Mouse (Mus musculus): ENCODE results near the gene Macrod2. TPM values are rescaled to one million over a fixed set of nuclear protein-coding genes. Genes with fewer than 3 reads are reported as not detected.

Gene Macrod2
- polyA plus RNA-seq, 1 experiment, result 2.3 TPM

DNA sequence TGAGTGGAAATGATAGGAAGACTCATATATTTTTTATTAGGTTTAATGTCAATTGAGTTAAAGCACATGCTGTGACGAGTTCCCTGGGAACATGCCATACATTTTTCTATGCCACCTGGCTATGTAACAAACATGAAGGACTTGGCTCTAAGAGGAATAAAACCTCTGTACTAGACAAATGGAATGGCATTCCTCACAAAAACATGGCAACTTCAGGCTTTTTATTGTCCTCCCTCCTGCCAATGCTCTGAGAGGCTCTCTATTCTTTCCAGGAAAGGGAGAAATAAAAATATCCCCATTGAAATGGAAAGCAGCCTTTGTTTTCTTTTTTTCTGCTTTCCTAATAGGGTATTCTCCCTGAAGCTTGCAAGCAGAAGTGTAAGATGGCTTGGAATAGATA is 1559.7 kb downstream of the Macrod2 start:
- DNase-seq (ENCODE audit: low read depth, low spot score), result no peak
- 59% methylated on average over 1 of the region's 1 CpGs for WGBS

DNA sequence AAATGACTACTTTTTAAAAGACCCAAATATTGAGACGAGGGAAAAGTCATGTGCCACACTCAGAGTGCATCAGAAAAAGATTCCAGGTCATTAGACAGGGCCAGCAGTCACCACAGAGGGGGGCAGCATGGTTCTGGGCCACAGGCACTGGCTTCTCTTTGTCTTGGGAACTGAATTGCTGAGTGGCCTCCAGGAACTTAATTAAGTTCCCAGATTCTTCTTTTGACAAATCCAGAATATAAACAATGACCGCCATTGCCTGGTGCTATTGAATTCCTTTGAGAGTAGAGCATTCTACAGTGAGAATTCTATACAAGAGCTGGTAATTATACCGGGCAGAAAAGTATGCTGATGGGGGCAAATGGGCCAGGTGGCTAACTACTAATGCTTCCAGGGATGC is 1560.1 kb downstream of the Macrod2 start:
- DNase-seq (ENCODE audit: low read depth, low spot score), result no peak
- WGBS, result 49% methylated on average over 3 of the region's 3 CpGs

DNA sequence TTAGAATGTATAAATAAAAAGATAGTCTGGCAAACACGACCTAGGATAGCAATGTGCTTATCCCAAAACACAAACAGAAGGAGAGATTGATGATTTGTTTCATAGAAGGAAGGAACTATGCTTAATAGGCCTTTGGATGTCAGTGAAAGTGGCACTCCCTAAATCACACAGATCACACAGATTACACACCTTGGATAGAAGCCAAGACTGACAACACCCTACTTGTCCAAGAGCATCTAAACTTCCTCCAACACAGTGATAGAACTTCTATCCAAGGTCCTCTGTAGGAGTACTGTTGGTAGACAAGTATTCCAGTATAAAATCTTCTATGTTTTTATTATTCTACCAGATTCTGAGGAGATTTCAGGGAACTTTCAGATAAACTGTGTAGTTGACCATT is 1567.8 kb downstream of the Macrod2 start:
- WGBS, result 17% methylated on average over 1 of the region's 1 CpGs

DNA sequence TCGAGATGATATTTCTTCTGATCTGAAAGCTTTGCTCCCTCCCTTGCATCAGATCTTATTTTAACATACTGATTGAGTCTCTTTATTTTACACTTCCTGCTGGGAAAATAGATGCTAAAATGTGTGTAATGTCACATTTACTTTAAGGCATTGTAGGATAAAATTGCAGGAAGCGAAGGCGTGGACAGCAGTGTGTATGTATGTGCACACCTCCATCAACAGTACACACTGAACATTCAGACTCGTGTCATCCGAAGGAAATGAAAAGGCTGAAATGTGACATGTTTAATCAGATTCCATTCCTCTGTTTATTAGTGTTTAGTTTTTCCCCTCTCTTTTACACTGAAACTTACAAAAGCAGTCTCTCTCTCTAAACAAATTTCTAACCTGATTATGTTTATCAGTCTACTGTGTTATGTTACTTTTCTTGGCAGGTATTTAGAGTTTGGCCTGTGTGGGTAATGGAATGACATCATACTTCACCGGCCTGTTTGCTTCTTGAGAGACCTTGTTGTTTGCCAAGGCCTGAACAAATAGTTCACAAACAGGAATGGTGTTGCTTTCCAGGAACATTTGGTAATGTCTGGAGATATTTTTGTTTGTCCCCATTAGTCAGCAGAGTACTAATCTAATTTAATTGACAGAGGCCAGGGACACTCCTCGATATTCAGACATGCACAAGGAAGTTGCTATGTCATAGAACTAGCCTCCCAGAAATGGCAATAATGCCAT is 1588.7 kb downstream of the Macrod2 start:
- WGBS, result 47% methylated on average over 7 of the region's 7 CpGs

More for the DNA sequence above, 1567.8 kb downstream of the Macrod2 start:
- DNase-seq (ENCODE audit: low read depth, low spot score), result no peak

DNA sequence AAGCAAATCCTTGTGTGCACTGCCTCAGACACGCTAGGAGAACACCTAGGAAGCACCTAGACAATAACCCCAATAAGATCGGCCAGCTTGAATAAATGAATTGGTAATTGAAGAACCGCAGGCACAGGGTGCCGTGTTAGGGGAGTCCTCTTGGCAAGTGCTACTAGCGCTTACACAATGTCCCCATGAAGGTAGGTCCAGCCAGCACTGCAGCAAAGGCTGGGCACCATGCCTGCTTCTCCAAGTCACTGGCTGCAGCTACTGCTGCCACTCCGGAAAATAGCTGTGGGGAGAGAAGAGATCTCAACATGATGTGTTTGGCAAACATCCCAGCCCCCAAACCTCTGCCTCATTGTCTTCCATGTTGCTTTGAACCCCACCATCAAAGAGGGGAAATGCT is 1603.8 kb downstream of the Macrod2 start:
- 72% methylated on average over 6 of the region's 6 CpGs for WGBS
- DNase-seq (ENCODE audit: low read depth, low spot score), result no peak

More for the DNA sequence above, 1588.7 kb downstream of the Macrod2 start:
- DNase-seq (ENCODE audit: low read depth, low spot score), result no peak

DNA sequence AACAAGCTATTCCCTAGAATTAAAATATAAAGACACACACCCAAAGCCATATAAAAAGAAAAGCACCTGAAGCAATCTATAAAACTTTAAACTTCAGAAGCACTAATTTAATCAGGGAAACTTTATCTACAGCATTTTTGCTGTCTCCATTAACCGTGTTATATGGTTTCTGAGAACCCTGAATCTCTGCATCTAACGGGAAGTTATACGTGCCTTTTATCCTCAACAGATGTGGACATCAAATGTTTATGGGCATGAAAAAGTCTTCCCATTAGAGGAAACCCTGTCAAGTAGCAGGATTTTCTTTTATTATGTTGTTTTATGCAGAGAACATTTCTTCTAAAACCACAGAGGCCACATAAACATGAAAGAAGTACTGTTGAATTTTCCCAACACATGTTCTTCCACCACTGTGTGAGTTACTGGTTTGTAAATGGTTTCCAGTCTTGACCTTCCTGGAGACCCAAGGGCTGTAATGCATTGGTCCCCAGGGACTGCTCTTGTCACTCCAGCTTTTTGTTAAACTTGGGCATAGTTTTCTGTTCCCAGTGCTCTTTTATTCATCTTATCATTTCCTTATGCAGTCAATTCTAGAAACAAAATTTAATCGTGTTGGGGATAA is 1629.5 kb downstream of the Macrod2 start:
- 50% methylated on average over 4 of the region's 4 CpGs for WGBS
- no peak for DNase-seq (ENCODE audit: low read depth, low spot score)

DNA sequence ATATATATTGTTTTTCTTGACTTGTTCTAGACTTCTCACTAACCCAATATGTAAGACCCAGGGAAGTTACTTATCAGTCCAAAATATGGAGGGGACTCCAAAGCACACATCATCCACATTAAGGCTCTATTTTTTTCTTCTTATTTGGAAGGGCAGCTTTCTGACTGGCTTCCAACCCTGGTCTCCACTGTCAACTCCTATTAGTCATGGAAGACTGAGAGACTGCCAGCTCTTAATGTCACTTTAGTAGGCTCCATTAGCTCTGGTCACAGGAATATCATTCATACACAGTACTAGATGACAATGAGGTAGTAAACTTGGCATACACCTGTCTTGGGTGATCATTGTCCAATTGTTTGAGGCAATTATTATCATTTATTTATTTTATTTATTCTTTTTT is 1631.6 kb downstream of the Macrod2 start:
- DNase-seq (ENCODE audit: low read depth, low spot score), result no peak

DNA sequence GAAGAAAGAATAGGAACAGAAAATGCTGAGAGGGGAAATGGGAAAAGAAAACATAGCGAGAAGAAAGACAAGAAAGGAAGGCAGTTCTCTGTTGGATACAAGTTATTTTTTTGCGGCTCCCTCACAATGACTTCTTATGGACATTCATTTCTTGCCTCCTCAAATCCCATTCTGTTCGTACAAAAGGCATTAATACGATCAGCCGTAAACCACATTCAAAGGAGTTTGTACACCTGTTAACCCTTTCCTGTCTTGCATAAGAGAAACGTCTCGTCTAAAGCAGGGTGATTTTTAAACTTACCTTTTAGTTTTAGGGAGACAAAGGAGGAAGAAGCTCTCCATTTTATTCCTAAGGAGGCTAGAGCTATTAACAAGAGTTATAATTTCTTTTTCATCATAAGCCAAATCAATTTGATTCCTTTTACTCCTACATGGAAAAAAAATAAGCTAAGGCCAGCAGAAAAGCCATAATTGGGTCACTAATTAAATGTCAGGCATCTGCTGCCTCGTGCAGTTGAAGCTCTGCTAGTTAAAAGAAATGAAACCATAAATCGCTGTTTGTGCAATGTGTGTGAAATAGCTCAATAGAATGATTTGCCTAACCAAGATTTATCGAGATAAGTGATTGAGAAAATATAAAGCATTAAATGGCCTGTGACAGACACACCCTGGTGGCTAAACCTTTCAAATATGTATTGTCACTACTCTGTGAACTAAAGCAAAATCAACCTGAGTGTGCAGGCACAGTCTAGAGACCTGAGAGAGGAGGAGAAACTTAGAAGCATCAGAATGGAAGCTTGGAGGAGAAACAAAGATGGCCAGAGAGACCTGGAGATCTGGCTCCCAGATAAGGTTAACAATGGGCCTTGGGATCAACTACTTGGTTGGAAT is 1635.9 kb downstream of the Macrod2 start:
- no peak for DNase-seq (ENCODE audit: low read depth, low spot score)
- 61% methylated on average over 10 of the region's 10 CpGs for WGBS

DNA sequence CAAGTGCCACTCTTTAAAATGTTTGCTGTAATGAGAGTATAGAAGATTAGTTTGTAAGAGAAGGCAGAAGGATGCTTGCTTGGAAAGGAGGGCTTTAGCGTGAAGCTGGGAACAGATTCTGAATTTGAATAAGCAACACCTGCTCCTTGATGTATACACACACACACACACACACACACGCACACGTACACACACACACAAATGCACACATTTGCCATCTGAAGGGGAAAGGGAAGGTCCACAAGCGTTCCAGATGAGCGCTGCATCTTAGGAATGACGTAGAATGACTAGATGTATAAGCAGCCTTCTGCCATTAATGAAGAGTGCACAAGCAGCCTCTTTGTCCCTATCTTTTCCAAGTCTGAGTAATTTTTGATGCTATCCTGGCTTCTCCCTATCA is 1660.5 kb downstream of the Macrod2 start:
- 94% methylated on average over 6 of the region's 6 CpGs for whole genome bisulfite sequencing

DNA sequence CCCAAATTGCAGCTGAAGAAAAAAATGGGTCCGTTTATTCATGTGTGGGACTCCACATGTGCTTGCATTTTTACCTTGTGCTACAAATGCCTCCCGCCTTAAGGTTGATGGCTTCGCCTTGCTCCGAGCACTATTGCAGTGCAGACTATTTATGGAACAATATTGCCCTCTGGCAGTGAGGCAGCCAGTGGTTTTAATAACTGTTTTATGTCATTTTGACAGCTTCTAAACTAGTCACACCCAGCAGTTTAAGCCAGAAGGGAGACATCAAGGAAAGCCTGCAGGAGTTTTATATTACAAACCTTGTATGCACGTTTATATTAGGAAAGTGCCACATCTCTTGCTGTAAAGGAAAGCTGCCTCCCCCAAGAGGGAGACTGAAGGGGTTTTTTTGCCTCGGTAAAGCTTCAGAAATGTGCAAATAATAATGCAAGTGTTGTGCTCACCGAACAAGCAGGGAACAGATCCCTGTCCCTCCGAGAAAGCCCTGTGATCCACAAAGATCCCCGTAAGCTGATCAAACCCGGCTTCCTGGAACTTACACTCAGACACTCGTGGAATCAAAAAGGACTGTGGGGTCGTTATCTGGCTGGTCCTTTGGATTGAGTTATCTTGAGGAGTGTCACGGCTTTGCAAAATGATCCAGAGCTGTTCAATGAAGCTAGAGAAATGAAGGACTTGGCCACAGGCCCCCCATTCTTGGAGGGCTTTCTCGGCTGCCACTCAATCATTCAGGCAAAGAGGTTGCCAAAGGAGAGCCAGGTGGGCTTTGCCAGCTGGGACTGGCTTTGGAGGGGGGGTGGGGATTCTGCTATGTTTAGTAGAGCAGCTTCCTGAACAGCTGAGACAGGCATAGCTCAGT is 1663.0 kb downstream of the Macrod2 start:
- WGBS, result 36% methylated on average over 14 of the region's 14 CpGs
- no peak for DNase-seq (ENCODE audit: low read depth, low spot score)

More for the DNA sequence above, 1660.5 kb downstream of the Macrod2 start:
- DNase-seq (ENCODE audit: low read depth, low spot score), result no peak

DNA sequence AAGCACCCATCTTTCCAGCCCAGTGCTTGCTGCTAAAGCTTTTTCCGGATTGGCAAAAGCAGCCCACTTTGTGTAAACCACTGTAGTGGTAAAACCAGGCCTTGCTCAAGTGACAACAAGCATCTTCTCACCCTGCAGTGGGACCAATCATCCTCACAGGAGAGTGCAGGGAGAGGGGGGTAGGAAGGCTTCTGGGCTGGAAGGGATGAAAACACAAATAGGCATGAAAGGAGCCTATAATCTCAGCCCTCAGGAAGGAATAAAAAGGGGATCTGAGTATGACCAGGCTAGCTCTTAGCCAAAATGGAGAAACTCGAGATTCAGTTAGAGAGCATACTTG is 1663.6 kb downstream of the Macrod2 start:
- WGBS, result 40% methylated on average over 2 of the region's 2 CpGs
- no peak for DNase-seq (ENCODE audit: low read depth, low spot score)

DNA sequence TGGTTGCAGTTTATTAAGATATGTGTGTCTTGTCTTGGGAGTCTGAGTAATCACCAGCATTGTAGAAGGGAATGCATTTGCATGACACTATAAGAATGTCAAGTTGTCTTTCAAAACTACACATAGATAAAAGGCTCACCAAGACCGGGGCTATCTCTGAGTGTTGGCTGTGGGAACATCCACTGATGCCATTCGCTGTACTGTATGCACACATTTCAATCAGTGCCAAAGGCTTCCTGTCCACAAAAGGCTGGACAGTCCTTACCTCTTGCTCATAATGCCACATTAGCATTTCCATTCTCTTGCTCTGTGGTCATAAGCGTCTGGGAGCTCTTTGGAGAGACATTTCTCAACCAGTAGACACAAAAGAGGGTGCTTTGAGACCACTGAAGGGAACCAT is 1713.8 kb downstream of the Macrod2 start:
- no peak for DNase-seq (ENCODE audit: low read depth, low spot score)
- WGBS, result 73% methylated on average over 3 of the region's 3 CpGs

DNA sequence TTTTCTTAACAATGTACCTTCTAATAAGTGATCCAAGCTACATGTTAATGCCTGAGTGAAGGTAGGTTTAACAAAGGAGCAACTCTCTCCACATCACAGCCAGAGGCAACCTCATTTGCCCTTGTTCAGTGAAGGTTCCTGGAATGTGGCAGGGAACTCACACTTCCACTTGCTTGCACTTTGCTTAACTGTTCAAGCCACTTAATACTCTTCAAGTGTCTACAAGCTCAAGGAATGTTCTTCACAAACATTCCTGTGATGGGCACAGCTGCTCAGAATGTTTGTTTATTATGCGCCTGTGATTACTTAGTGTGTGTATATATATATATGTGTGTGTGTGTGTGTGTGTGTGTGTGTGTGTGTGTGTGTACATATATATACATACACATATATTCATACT is 1721.5 kb downstream of the Macrod2 start:
- no peak for DNase-seq (ENCODE audit: low read depth, low spot score)
- WGBS, result 59% methylated on average over 1 of the region's 1 CpGs

DNA sequence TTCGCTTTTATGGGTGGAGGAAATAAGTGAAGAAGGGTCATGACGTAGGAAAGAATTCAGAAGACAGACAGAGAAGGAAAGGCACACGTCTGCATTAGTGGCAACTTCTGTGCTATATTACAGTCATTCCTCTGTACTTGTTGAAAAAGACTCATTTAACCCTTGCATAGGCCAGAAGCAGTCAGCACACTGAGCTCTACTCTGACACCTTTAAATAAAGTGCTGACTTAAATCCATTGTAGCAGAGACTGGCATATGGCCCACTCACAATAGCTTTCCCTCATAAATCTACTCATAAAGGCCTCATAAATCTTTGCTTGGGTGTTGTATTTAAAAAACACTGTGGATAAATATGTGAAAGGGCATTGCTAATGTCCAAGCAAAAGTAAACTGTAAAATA is 1733.0 kb downstream of the Macrod2 start:
- DNase-seq (ENCODE audit: low read depth, low spot score), result no peak
- WGBS, result 39% methylated on average over 3 of the region's 3 CpGs

DNA sequence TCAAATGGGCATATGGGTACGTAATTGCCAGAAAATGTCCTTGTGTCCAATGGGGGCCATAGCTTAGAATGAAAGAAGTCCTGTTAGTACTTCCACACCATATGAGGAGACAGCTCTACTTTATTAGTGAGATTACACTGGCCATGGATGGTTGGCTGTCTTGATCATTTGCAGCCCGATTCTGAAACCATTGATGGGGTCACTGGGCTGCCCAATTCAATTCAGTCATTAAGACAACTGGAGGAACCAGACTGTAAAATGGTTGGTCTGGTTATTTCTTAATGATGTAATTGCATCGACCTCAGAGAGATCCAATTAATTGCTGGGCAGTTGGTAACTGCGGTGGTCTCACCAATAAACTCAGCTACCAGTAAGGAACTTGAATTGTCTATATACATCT is 1734.1 kb downstream of the Macrod2 start:
- DNase-seq (ENCODE audit: low read depth, low spot score), result no peak
- 91% methylated on average over 4 of the region's 4 CpGs for WGBS

DNA sequence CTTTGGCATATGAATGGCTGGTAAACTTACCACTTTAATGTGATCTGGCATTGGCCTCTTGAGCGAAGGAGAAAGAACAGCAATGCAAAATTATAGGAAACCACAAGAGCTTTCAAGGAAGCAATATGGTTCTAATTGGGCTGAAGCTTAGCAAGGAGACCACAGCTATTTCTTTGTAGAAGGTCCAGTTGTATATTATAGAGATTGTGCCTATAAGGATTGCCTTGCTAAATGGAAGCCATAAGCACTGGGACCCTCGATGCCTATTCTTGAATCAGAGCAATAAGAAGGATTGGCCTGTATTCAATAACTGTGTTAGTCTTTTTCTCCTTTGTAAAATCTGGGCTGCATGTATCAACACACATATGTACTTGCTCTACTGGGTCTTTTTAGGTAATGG is 1754.2 kb downstream of the Macrod2 start:
- 85% methylated on average over 2 of the region's 2 CpGs for WGBS
- no peak for DNase-seq (ENCODE audit: low read depth, low spot score)

DNA sequence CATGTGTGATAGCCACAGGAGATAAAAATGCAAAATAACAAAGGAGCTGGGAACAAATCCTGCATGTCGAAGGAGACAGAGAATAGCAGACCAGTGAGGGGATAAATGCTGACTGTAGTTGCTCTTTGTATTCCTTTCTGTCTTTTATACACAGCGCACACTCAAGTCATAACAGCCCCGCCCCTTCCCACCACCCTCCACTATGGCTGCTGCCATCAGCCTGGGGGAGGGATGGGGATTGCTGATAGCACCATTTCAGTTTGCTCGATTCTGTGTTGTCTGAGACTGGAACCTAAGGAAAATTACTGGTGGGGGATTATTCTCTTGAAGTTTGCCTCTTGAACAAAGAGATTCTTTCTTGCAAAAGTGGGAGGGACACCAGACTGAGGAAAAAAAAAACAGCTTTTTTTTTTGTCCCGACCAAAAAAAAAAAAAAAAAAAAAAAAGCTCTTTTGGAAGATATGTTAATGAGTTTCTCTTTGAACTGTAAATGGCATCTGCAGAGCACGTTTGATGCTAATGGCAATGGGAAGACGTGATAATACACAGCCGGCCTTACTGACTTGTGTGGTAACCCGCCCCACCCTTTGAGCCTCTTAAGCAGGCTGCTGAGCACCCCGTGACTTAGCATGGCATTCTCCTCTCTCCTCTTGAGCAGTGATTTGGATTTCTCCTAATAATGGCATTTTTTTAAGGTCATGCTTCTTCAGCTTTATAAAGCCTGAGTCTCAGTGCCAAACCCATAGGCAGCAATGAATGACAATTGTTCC is 1768.6 kb downstream of the Macrod2 start:
- whole genome bisulfite sequencing, result 39% methylated on average over 10 of the region's 10 CpGs
- DNase-seq (ENCODE audit: low read depth, low spot score), result no peak

DNA sequence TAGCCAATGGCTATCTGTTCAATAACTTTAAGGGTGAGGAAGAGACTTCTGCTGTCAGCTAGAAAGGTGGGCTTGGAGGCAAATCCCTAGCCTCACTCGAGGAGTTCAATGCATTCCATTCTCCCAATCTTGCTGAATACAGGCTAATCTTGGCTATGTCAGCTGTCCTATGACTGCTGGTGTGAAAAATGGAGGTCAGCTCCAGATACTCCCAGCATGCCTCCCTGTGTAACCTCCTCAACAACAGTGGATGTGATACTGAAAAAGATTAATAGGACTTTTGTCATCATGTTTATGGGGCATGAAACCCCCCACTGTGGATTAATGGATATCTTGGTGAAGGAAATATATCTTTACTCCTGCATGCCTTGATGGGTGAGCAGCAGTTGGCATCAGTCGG is 1774.5 kb downstream of the Macrod2 start:
- 64% methylated on average over 2 of the region's 2 CpGs for WGBS
- DNase-seq (ENCODE audit: low read depth, low spot score), result no peak

DNA sequence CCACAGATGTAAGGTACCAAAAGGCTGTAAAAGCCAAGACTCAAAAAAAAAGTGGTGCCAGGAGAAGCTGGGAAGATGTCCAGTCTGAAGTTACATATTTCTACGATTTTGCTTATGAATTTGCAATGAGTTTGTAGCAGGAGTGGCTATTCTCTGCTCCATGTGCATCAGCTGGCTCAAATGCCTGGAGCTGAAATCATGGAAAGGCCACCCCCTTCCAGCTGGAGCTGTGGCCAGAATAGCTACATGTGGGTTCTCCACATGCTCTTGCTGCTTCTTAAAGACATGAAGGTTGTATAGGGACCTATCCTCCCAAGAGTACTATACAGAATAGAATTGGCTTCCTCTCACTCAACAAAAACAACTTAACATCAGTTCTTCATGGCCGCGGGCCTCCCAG is 1777.6 kb downstream of the Macrod2 start:
- WGBS, result 77% methylated on average over 3 of the region's 3 CpGs
- DNase-seq (ENCODE audit: low read depth, low spot score), result no peak
